Mouse (Mus musculus) T-helper 17 cell (primary cell): ENCODE data around the gene Mks1.

Experiments used
- in situ Hi-C, 2 experiments: fragments of 300-600 bp; cut with MboI, MseI; formaldehyde crosslinking; loops; 1 replicate in 1 of 2; 2 replicates in 1 of 2; pipeline ENCODE4 v1.15.1; 2025; ENCODE audit warnings: high pct_unique_total_duplicates in 2 of 2

The Mks1 gene

DNA sequence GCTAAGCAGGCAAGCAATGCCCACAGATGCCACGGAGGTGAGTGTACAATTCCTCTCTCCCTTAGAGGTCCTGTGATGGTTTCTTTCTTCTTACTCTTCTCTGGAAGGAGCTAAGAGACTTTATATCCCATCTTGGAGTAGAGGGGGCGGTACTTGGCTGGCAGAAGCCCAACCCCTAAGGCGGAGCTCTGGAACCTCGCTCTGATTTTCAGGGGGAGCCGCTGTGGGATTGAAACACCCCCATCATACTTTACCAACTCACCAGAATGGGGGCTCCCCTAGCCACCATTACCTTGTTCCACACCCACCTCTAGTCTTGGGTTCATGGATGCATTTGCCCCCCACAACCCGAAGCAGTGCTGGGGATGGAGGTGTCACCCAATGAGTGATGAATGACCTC is 22.4 kb downstream of the Mks1 start, which contains the start of gene Epx:
Epx (minus strand) TSS at position 101 of the 400 bp plus-strand sequence.
- in situ Hi-C loops, result no loop called here

- in situ Hi-C loops, result no loop called here
These were observed 26.8 kb downstream of the Mks1 start for GRCm38 (mm10) chr11:87879826-87880225.

- in situ Hi-C loops, result no loop called here
These were observed 28.7 kb downstream of the Mks1 start for GRCm38 (mm10) chr11:87881714-87882113.

GRCm38 (mm10) chr11:87883493-87883892 is 30.5 kb downstream of the Mks1 start:
- in situ Hi-C loops, result no loop called here

DNA sequence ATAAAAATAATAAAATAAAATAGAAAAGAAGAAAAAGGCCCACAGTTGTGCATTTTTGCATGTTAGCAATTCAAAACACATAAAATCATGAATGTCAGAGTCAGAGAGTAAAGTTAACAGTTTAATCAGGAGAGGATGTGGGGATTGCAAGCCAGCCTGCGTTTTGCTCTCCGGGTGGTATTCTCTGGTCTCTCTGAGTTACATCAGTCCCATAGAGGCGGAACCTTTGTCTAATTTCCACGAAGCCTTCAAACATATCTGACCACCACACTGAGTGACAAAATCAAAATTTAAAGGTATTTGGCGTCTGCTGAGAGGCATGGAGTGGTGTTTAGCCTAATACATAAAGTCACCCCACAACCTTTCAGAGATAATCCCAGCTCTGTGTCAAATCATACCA is 31.8 kb downstream of the Mks1 start:
- in situ Hi-C loops, result no loop called here

DNA sequence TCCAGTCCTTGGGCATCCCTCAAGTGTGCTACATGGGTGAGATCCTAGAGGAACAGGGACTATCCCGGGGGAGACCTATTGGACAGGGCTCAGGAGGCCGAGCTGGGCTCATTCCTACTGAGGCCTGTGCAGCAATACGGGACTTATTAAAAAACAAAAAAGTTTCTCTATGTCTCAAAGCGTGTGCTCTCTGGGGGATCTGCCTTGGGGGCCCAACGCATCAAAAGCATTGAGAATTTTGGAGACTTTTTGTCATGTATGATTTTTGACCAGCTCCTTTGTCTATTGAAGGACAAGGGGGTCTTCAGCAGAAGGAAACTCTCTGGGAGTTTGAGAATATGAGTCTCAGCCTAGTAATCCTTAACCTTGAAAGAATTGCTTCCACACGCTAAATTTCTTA is 39.2 kb downstream of the Mks1 start, which contains the start of gene Olfr462:
Olfr462 (minus strand) TSS at position 101 of the 400 bp plus-strand sequence.
- in situ Hi-C loops, result no loop called here

- in situ Hi-C loops, result no loop called here
These were observed 44.3 kb downstream of the Mks1 start, which contains the start of gene Olfr463 for GRCm38 (mm10) chr11:87897287-87897686. TSS of gene Olfr463 (minus strand) at chr11:87897387.

DNA sequence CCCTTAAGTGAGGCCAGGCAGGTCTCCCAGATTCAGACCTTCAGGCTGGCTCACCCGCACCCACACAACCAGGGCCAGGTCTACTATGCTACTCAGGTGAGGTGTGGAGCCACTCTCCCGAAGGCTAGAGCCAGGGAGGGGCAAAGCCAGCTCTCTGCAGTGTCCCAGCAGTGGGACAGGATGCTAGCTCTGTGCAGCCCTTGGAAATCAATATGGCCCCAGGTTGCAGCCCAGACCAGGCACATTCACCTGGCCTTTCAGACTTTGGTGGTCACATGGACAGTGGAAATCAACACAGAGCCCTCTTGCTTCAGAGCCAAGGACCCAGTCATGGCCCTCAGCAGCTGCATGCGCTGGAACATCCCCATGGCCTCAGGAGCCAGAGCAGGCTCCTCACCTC is 51.3 kb downstream of the Mks1 start:
- in situ Hi-C loops, result loop anchor here in 1 of 2 experiments (10.0 kb wide), 1 partner anchor 1760 kb away; no protein-coding TSS in a partner anchor
